Mouse (Mus musculus) MEL (cell line): ENCODE data around the gene Rtn2.

ENCODE experiments used
- CTCF ChIP-seq, 3 experiments: IDR thresholded peaks in 2 of 3; conservative IDR thresholded peaks in 1 of 3; 2 replicates each; pipeline ENCODE4 v1.5.1; 2011 to 2012; ENCODE audit warnings: low read length in 3 of 3, low read depth in 2 of 3, mild to moderate bottlenecking in 2 of 3, improper control_type of control experiment in 1 of 3, inconsistent platforms in 1 of 3, mixed read lengths in 1 of 3, moderate library complexity in 1 of 3; ENCODE audit not compliant: control insufficient read depth in 1 of 3, insufficient read depth in 1 of 3, poor library complexity in 1 of 3, severe bottlenecking in 1 of 3
- HCFC1 ChIP-seq: IDR thresholded peaks from 2 replicates; pipeline ENCODE4 v1.6.1; 2012; ENCODE audit warnings: low read depth, mild to moderate bottlenecking, inconsistent platforms, low read length, improper control_type of control experiment, moderate library complexity
- POLR2A ChIP-seq, 2 experiments: IDR thresholded peaks; 2 replicates each; pipeline ENCODE4 v1.6.1; 2011 to 2012; ENCODE audit warnings: low read length in 2 of 2, mild to moderate bottlenecking in 2 of 2, control low read depth in 1 of 2, improper control_type of control experiment in 1 of 2, low read depth in 1 of 2, moderate library complexity in 1 of 2; ENCODE audit not compliant: control insufficient read depth in 1 of 2, insufficient read depth in 1 of 2, poor library complexity in 1 of 2
- TAL1 ChIP-seq: IDR thresholded peaks from 2 replicates; pipeline ENCODE4 v1.6.1; 2012; ENCODE audit warnings: mild to moderate bottlenecking, inconsistent platforms, low read length, moderate library complexity, mixed read lengths

GRCm38 (mm10) chr7:19301461-19302263 is 19.2 kb downstream of the Rtn2 start:
- TF ChIP-seq HCFC1 (no peak), CTCF (IDR thresholded peaks at IDR 0.05 in 2 of 3, conservative IDR thresholded peaks at IDR 0.05 in 1 of 3; ENCODE audit: control insufficient read depth in 1 of 3, insufficient read depth in 1 of 3, low read depth in 2 of 3, low read length in 3 of 3, poor library complexity in 1 of 3, severe bottlenecking in 1 of 3) (no peak), POLR2A (IDR thresholded peaks at IDR 0.05; ENCODE audit: control insufficient read depth in 1 of 2, insufficient read depth in 1 of 2, low read depth in 1 of 2, low read length in 2 of 2, poor library complexity in 1 of 2) (no peak), TAL1 (no peak)
